In the genomic region with DNA sequence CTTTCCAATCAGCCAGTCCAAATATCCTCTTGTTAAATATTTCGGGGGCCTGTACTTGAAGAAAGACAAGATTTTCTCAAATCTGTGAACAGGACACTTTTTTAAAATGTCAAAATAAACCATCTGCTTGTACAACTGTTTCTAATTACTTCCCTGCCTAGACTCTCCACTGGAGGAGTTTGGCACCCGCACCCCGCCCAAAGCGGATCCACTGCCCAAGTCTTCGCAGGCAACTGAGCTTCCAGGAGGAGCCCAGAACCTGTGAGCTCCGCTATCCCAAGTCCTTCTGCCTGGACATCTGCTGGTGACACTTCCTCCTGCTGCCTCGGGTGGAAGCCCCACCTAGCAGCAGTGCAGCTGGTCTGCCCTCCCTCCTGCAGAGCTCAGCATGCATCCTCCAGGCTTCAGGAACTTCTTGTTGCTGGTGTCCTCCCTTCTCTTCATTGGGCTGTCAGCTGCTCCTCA, we compare ENCODE assay signal across 8 mouse cellular contexts. TPM values are rescaled to one million over a fixed set of nuclear protein-coding genes. Genes with fewer than 3 reads are reported as not detected.
DNase-seq lines count a peak whose midpoint lies in the region; ATAC-seq lines count a peak whose summit lies in the region.

Itgbl1 (plus strand) TSS at position 51 of the 465 bp plus-strand sequence.

- no peak within 1 kb of the TSS for H3K4me3 ChIP-seq in midbrain, embryonic 14.5 days (replicated peaks; ENCODE audit: low read depth, low read length)

- H3K4me2 ChIP-seq in midbrain, embryonic 14.5 days (ENCODE audit: low read length) = no peak within 1 kb of the TSS

- no peaks in the 10 kb centered on the region for H3K9me3 ChIP-seq in midbrain, embryonic 14.5 days (ENCODE audit: control insufficient read depth, low read length)

- H3K27me3 ChIP-seq in midbrain, embryonic 14.5 days (ENCODE audit: control insufficient read depth, insufficient read depth, low read length) = no peaks in the 10 kb centered on the region

- 0 out of 2 replicates have a peak, but pooled peaks cover 4% of the 10 kb centered on the region for H3K4me1 ChIP-seq in midbrain, embryonic 14.5 days (ENCODE audit: control insufficient read depth, insufficient read depth, low read length)

- no peak within 1 kb of the TSS for H3K27ac ChIP-seq in midbrain, embryonic 14.5 days (replicated peaks; ENCODE audit: low read depth, low read length)

- 37% methylated on average over 7 of the region's 7 CpGs for WGBS in midbrain, embryonic 14.5 days

- ATAC-seq in midbrain, embryonic 14.5 days (ENCODE audit: low FRiP score, low TSS enrichment) = peak; percentile 24; the same call in 1 of the 2 replicates
- no peak for ATAC-seq in erythroid progenitor cell, adult 5-6 weeks (replicated peaks; ENCODE audit: low FRiP score, poor library complexity, severe bottlenecking)

- no peak within 1 kb of the TSS for H3K9ac ChIP-seq in midbrain, embryonic 14.5 days (replicated peaks; ENCODE audit: low read length)

- DNase-seq in R1 (ENCODE audit: low read depth, low spot score) = peak; percentile 9
- DNase-seq in cerebellum, postnatal 25 days = peak; percentile 41 to 61
- DNase-seq in gastrocnemius, postnatal 10 days = peak; percentile 12
- peak; percentile 57 for DNase-seq in layer of hippocampus, adult 11-12 months (ENCODE audit: low spot score)
- peak; percentile 8 for DNase-seq in midbrain, embryonic 14.5 days
- DNase-seq in spleen, adult 12 weeks (ENCODE audit: low spot score) = no peak
- no peak for DNase-seq in spleen, postnatal 4 days (ENCODE audit: low spot score in 2 of 2)

- H3K36me3 ChIP-seq in midbrain, embryonic 14.5 days (ENCODE audit: control insufficient read depth, insufficient read depth, low read length) = no peaks in the 10 kb centered on the region

RNA-seq across cellular contexts. Expression of gene Itgbl1, which starts in this region (rescaled TPM):
- total RNA-seq in gastrocnemius, postnatal 10 days (2021) = 1 to 10 TPM; 7.3 to 8.0 TPM
- 3.1 and 3.9 TPM in 2 replicates for polyA plus RNA-seq in midbrain, embryonic 14.5 days (2014; fragmentation: Nextera tagmentation; extraction: Ambion mirVana)
- total RNA-seq in erythroid progenitor cell, adult 5-6 weeks (2015; ENCODE audit: low replicate concordance) = not detected in 2 replicates
- not detected in 2 replicates for total RNA-seq in erythroid progenitor cell, adult 5-6 weeks (2017; ENCODE audit: low replicate concordance)

Comparison
In these comparisons a context has a peak if more than half of its experiments do, and no peak if none do; other contexts are left out.
1. RNA of gene Itgbl1 (total RNA-seq): 7.3 to 8.0 TPM in gastrocnemius, postnatal 10 days; not detected in erythroid progenitor cell, adult 5-6 weeks; every median in the first group is over 4 times any median in the second.
2. DNase-seq: peak in R1 (single experiment), cerebellum, postnatal 25 days (2 of 2), gastrocnemius, postnatal 10 days (single experiment), layer of hippocampus, adult 11-12 months (single experiment) and midbrain, embryonic 14.5 days (single experiment); none in spleen, adult 12 weeks (single experiment) and spleen, postnatal 4 days (0 of 2).